Mouse (Mus musculus): Measurements from ENCODE around the gene Proser3. TPM values are rescaled to one million over a fixed set of nuclear protein-coding genes. Genes with fewer than 3 reads are reported as not detected.
A peak's percentile ranks its signal among the peaks of the same experiment; 100 is the strongest.

Gene Proser3
- polyA plus RNA-seq, 2 experiments: 9.4 to 31.8 TPM

DNA sequence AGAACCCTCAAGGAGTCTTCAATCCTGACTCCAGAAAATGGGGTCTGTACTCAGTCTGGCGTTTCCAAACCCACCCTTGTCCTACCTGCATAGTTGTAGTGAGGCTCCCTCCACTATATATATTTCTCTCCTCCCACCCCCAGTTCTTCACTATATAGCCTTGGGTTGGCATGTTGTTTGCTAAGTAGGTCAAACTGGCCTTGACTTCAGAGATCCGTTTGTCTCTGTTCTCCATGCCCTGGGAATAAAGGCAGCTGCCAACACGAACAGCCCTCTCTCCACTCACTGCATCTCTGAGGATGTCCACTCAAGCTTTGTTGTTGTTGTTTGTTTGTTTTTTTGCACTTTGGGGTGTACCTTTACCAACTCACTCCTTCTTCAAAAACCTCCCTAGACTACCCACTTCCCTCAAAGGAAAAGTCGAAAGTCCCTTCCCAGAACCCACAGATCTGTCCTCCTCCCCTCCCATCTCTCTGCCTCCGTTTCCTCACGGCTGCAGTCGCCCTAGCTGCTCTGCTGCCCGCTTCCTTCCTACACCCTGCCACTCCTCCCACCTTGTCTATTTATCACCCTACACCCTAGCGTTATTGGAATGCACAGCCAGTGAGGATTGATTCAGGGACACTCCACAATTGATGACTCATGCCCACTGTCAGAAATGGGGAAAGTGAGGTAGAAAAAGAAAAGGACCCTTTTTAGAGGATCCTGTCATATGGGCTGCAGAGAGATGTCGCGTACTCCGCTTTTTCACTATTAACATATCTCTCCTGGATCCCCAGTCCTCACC is 6.8 kb upstream of the Proser3 start:
- Histone ChIP-seq H3K36me3 (ENCODE audit: control insufficient read depth, insufficient read depth, low read length) (peaks cover 37% of the 10 kb centered on the region), H3K4me3 (replicated peaks; ENCODE audit: low read length) (peak overlapping the region; percentile 59), H3K27me3 (ENCODE audit: control insufficient read depth, insufficient read depth, low read length) (no peaks in the 10 kb centered on the region), H3K27ac (replicated peaks; ENCODE audit: low read depth, low read length) (peak overlapping the region; percentile 39; the same call in 1 of the 2 replicates), H3K9me3 (ENCODE audit: control insufficient read depth, low read length) (no peaks in the 10 kb centered on the region), H3K9ac (ENCODE audit: low read depth, low read length, severe bottlenecking) (peak overlapping the region; percentile 67), H3K4me1 (ENCODE audit: control insufficient read depth, insufficient read depth, low read length) (peaks cover 13% of the 10 kb centered on the region), H3K4me2 (replicated peaks; ENCODE audit: low read depth, low read length, severe bottlenecking) (peak overlapping the region; percentile 91)
- TF ChIP-seq POLR2A (IDR thresholded peaks at IDR 0.05; ENCODE audit: borderline replicate concordance, extremely low read depth, insufficient read depth, insufficient read length): no peak
- no peak for DNase-seq (ENCODE audit: low spot score)
- no peak for ATAC-seq (ENCODE audit: low FRiP score, low read depth)
- 14% methylated on average over 12 of the region's 12 CpGs for WGBS

- peaks cover 21% of the 10 kb centered on the region for H3K4me1 ChIP-seq (ENCODE audit: control insufficient read depth, insufficient read depth, low read length)
- no peaks in the 10 kb centered on the region for H3K27me3 ChIP-seq (ENCODE audit: control insufficient read depth, insufficient read depth, low read length)
- WGBS: 90% methylated on average over 13 of the region's 13 CpGs
- no peaks in the 10 kb centered on the region for H3K9me3 ChIP-seq (ENCODE audit: control insufficient read depth, low read length)
- peaks cover 37% of the 10 kb centered on the region for H3K36me3 ChIP-seq (ENCODE audit: control insufficient read depth, insufficient read depth, low read length)
- no peak overlapping the region for H3K4me3 ChIP-seq (replicated peaks; ENCODE audit: low read length)
- H3K9ac ChIP-seq (ENCODE audit: low read depth, low read length, severe bottlenecking): peak overlapping the region; percentile 67; the same call in 1 of the 2 replicates
- TF ChIP-seq POLR2A (IDR thresholded peaks at IDR 0.05; ENCODE audit: borderline replicate concordance, extremely low read depth, insufficient read depth, insufficient read length): no peak
- peak overlapping the region; percentile 91; the same call in 1 of the 2 replicates for H3K4me2 ChIP-seq (replicated peaks; ENCODE audit: low read depth, low read length, severe bottlenecking)
- H3K27ac ChIP-seq (replicated peaks; ENCODE audit: low read depth, low read length): no peak overlapping the region
- DNase-seq (ENCODE audit: low spot score) (no peak), ATAC-seq (ENCODE audit: low FRiP score, low read depth) (no peak)
Observed at GRCm38 (mm10) chr7:30557901-30558514, 5.9 kb upstream of the Proser3 start.

DNA sequence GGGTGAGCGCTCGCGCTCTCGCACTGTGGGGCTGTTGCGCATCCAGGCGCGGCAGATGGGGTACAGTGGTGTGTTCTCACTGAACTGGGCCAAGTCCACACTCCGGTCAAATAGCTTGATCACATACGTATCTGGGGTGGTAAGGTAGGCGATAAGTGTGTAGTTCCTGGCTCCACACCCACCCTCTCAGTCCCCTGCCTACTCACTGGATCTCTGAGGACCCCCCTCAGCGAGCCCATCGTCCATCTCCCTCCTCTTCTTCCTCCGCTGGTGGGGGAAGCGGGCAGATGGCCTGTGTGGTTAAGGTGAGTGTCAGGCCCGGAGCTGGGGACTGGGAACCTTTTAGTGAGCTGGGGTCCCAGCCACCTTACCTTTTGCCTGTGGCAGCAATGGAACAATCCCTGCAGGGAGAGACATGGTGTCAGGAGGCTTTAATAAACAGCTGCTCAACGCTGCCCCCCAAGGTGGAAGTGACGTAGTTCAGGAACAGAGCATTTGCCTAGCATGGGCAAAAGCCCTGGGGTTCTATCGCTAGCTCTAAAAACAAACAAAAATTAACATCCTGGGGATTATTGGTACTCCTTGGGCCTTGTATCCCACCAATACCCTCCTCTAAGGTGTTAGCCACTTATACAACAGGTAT is 4.9 kb upstream of the Proser3 start:
- Histone ChIP-seq H3K4me2 (replicated peaks; ENCODE audit: low read depth, low read length, severe bottlenecking) (no peak overlapping the region), H3K36me3 (ENCODE audit: control insufficient read depth, insufficient read depth, low read length) (peaks cover 37% of the 10 kb centered on the region), H3K4me3 (replicated peaks; ENCODE audit: low read length) (no peak overlapping the region), H3K27me3 (ENCODE audit: control insufficient read depth, insufficient read depth, low read length) (no peaks in the 10 kb centered on the region), H3K9me3 (ENCODE audit: control insufficient read depth, low read length) (no peaks in the 10 kb centered on the region), H3K9ac (ENCODE audit: low read depth, low read length, severe bottlenecking) (no peak overlapping the region), H3K27ac (replicated peaks; ENCODE audit: low read depth, low read length) (no peak overlapping the region), H3K4me1 (ENCODE audit: control insufficient read depth, insufficient read depth, low read length) (peaks cover 23% of the 10 kb centered on the region)
- no peak for ATAC-seq (ENCODE audit: low FRiP score, low read depth)
- 90% methylated on average over 18 of the region's 18 CpGs for WGBS
- TF ChIP-seq POLR2A (IDR thresholded peaks at IDR 0.05; ENCODE audit: borderline replicate concordance, extremely low read depth, insufficient read depth, insufficient read length): no peak
- no peak for DNase-seq (ENCODE audit: low spot score)

DNA sequence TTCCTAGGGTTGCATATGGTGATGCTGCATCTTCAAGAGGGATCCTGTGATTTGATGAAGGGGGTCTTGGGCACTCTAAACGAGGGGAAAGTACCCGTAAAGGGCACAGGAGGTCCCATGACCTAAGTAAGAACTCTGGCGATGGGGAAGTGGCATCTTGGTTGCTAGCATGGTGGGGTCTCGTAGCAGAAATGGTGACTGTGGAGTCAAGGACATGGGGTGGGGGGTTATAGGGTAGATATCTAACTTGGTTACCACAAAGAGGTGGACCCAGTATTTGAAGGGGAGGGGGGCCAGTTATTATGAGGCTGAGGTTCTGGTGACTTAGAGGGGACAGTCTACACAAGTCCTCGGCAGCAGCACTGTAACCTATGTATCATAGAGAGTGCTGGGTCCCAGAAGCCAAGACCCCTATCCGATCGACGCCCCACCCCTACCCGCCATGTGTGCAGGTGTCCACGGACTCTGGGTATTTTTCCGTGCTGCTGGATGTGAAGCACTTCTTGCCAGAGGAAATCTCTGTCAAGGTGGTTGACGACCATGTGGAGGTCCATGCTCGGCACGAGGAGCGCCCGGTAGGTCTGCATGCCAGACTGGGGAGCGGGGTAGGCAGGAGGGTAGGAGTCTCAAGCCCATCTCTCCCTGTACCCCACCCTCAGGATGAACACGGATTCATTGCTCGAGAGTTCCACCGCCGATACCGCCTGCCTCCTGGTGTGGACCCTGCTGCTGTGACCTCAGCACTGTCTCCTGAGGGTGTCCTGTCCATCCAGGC is 1.9 kb upstream of the Proser3 start:
- WGBS: 84% methylated on average over 22 of the region's 22 CpGs
- Histone ChIP-seq H3K9me3 (ENCODE audit: control insufficient read depth, low read length) (no peaks in the 10 kb centered on the region), H3K27ac (replicated peaks; ENCODE audit: low read depth, low read length) (no peak overlapping the region; the same call in 1 of the 2 replicates), H3K36me3 (ENCODE audit: control insufficient read depth, insufficient read depth, low read length) (peaks cover 34% of the 10 kb centered on the region), H3K4me1 (ENCODE audit: control insufficient read depth, insufficient read depth, low read length) (peaks cover 18% of the 10 kb centered on the region), H3K4me2 (replicated peaks; ENCODE audit: low read depth, low read length, severe bottlenecking) (peak overlapping the region; percentile 95), H3K4me3 (replicated peaks; ENCODE audit: low read length) (peak overlapping the region; percentile 71), H3K27me3 (ENCODE audit: control insufficient read depth, insufficient read depth, low read length) (no peaks in the 10 kb centered on the region), H3K9ac (ENCODE audit: low read depth, low read length, severe bottlenecking) (peak overlapping the region; percentile 66; the same call in 1 of the 2 replicates)
- no peak for ATAC-seq (ENCODE audit: low FRiP score, low read depth)
- no peak for TF ChIP-seq POLR2A (IDR thresholded peaks at IDR 0.05; ENCODE audit: borderline replicate concordance, extremely low read depth, insufficient read depth, insufficient read length)
- no peak for DNase-seq (ENCODE audit: low spot score)

Measured in limb, embryonic 14.5 days (tissue).